Mouse (Mus musculus) forebrain, embryonic 12.5 days (tissue): Measurements from ENCODE around the gene Mex3d. TPM values are rescaled to one million over a fixed set of nuclear protein-coding genes. Genes with fewer than 3 reads are reported as not detected.

ENCODE experiments used
- ATAC-seq: fragments of 200-750 bp; cut with Nextera tagmentation; 2 replicates; pipeline ENCODE4 v1.8.0; 2017; ENCODE audit warnings: moderate TSS enrichment; ENCODE audit not compliant: low FRiP score
- H3K27ac ChIP-seq: fragments of 300-500 bp; sonication (generic); 2 replicates; pipeline ENCODE4 v1.5.1; 2016; ENCODE audit warnings: mild to moderate bottlenecking
- H3K27me3 ChIP-seq: fragments of 300-500 bp; sonication (generic); 2 replicates; pipeline ENCODE4 v1.6.1; 2016; ENCODE audit warnings: mild to moderate bottlenecking
- H3K36me3 ChIP-seq: fragments of 300-500 bp; sonication (generic); replicated peaks from 2 replicates; pipeline ENCODE4 v1.6.1; 2016; ENCODE audit warnings: mild to moderate bottlenecking
- H3K4me1 ChIP-seq: fragments of 300-500 bp; sonication (generic); 2 replicates; pipeline ENCODE4 v1.6.1; 2016
- H3K4me2 ChIP-seq: fragments of 300-500 bp; sonication (generic); 2 replicates; pipeline ENCODE4 v1.6.1; 2016; ENCODE audit warnings: mild to moderate bottlenecking, moderate library complexity
- H3K4me3 ChIP-seq: fragments of 300-500 bp; sonication (generic); replicated peaks from 2 replicates; pipeline ENCODE4 v1.5.1; 2016; ENCODE audit warnings: mild to moderate bottlenecking
- H3K9ac ChIP-seq: fragments of 300-500 bp; sonication (generic); 2 replicates; pipeline ENCODE4 v1.6.1; 2016; ENCODE audit warnings: mild to moderate bottlenecking
- H3K9me3 ChIP-seq: fragments of 300-500 bp; sonication (generic); 2 replicates; pipeline ENCODE4 v1.6.1; 2016
- WGBS: fragments of 180-500 bp; shearing (Covaris S2); methylation state at CpG from one replicate; pipeline ENCODE4 v1.1.7; 2016; 5-methylcytosine and 5-hydroxymethylcytosine counted together
- polyA plus RNA-seq: library from polyadenylated mRNA; unstranded; fragments of >200 nt; fragmentation: Nextera tagmentation; extraction: Ambion mirVana; gene quantifications from 2 replicates; pipeline ENCODE4 v1.2.1, GENCODE M21; 2016

Gene Mex3d
- polyA plus RNA-seq, 1 experiment from 2014 or later: 21.3 TPM

DNA sequence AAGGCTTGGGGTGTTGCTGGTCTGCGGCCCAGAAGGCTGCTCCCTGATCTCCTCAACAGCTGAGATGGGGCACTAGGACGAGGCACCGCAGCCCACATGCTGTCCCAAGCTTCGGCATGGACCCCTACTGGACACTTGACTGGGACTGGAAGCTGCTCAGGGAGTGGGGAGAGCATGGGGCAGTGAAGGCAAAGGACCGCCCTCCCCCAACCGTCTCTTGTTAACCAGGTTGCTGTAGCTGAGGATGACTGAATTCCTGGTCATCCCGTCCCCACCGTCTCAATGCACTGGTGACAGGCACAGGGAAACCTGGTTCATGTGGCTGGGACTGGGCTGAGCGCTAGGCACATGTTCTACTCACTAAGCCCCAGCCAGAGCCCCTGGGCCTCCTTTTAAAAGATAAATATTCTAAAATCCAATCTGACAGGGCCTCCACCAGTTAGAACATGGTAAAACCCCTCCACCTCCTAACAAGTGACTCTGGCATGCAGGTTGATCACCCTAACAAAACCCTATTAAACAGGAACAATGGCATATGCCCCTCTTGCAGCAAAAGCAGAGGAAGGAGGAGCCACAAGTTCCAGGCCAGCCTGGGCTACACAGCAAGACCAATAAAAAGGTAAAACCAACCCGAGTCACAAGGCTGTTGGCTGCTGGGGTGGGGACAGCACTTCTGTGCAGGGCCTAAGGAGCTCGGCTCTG is 9.5 kb upstream of the Mex3d start:
- WGBS: 87% methylated on average over 11 of the region's 11 CpGs
- Histone ChIP-seq H3K9me3 (no peaks in the 10 kb centered on the region), H3K27ac (peak overlapping the region; percentile 100), H3K4me3 (peak overlapping the region; percentile 78), H3K4me1 (peaks cover 30% of the 10 kb centered on the region), H3K9ac (peak overlapping the region; percentile 93; the same call in 1 of the 2 replicates), H3K36me3 (peaks cover 58% of the 10 kb centered on the region), H3K27me3 (no peaks in the 10 kb centered on the region), H3K4me2 (peak overlapping the region; percentile 84)
- ATAC-seq: no peak

GRCm38 (mm10) chr10:80395025-80395627 is 7.7 kb upstream of the Mex3d start:
- H3K27me3 ChIP-seq: no peaks in the 10 kb centered on the region
- H3K4me2 ChIP-seq: no peak overlapping the region
- 95% methylated on average over 35 of the region's 35 CpGs for WGBS
- ATAC-seq: no peak
- peaks cover 19% of the 10 kb centered on the region for H3K4me1 ChIP-seq
- peaks cover 66% of the 10 kb centered on the region for H3K36me3 ChIP-seq
- peak overlapping the region; percentile 12; the same call in 1 of the 2 replicates for H3K9ac ChIP-seq
- H3K4me3 ChIP-seq: no peak overlapping the region
- H3K9me3 ChIP-seq: no peaks in the 10 kb centered on the region
- H3K27ac ChIP-seq: no peak overlapping the region

- H3K4me3 ChIP-seq: no peak overlapping the region
- no peak overlapping the region for H3K9ac ChIP-seq
- WGBS: 97% methylated on average over 5 of the region's 5 CpGs
- H3K27ac ChIP-seq: no peak overlapping the region
- no peaks in the 10 kb centered on the region for H3K9me3 ChIP-seq
- H3K4me1 ChIP-seq: peaks cover 24% of the 10 kb centered on the region
- no peak overlapping the region for H3K4me2 ChIP-seq
- ATAC-seq: no peak
- no peaks in the 10 kb centered on the region for H3K27me3 ChIP-seq
- peaks cover 67% of the 10 kb centered on the region for H3K36me3 ChIP-seq
Measured at GRCm38 (mm10) chr10:80392687-80393086, 5.2 kb upstream of the Mex3d start.

DNA sequence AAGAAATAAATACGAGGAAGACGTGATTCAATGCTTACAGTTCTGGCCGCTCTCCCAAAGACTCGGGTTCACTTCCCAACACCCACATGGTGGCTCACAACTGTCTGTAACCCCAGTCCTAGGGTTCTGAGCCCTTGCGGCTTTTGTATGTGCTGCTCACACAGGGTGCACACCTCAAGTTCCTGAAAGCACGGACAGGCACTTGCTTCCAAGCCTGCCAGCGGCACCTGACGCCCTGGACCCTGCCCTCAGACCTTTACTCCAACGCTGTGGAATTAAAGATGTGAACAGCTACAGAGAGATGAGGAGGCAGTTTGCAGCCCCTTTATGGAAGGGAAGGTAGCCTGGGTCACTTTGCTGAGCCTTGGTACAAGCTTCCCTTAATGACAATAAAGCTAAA is 3.2 kb upstream of the Mex3d start:
- no peak overlapping the region for H3K4me2 ChIP-seq
- H3K36me3 ChIP-seq: peaks cover 56% of the 10 kb centered on the region
- 88% methylated on average over 9 of the region's 9 CpGs for WGBS
- no peak overlapping the region for H3K9ac ChIP-seq
- H3K4me1 ChIP-seq: peaks cover 10% of the 10 kb centered on the region
- H3K27me3 ChIP-seq: no peaks in the 10 kb centered on the region
- ATAC-seq: no peak
- no peaks in the 10 kb centered on the region for H3K9me3 ChIP-seq
- no peak overlapping the region for H3K4me3 ChIP-seq
- 0 out of 2 replicates have a peak overlapping the region, but pooled peaks have one; percentile 25 for H3K27ac ChIP-seq

DNA sequence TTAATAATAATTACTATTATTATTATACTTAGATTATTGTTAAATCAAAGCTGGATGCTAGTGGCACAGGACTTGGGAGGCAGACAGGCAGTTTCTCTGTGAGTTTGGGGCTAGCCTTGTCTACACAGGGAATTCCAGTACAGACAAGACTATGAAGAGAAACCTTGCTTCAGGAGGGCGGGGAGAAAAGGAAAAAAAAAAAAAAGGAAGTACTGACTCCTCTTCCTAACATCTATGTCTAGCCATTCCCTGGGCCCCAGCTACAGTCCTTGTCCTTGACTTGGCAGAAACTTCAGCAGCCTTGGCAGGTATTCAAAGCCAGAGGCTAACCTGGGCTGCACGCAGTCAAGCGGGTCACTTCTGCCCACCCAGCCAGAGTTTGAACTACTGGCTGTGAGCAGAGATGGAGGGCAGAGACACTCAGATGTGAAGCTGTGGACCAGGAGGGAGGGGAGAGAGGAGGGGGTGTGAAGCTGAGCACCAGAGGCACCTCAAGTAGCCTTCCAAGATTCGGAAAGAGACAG is 1.8 kb upstream of the Mex3d start:
- no peak for ATAC-seq
- H3K4me3 ChIP-seq: no peak overlapping the region
- no peaks in the 10 kb centered on the region for H3K27me3 ChIP-seq
- H3K9ac ChIP-seq: no peak overlapping the region
- no peak overlapping the region for H3K4me2 ChIP-seq
- 83% methylated on average over 4 of the region's 4 CpGs for WGBS
- H3K36me3 ChIP-seq: peaks cover 48% of the 10 kb centered on the region
- H3K9me3 ChIP-seq: no peaks in the 10 kb centered on the region
- H3K27ac ChIP-seq: no peak overlapping the region
- peaks cover 22% of the 10 kb centered on the region for H3K4me1 ChIP-seq

- Histone ChIP-seq H3K27ac (0 out of 2 replicates have a peak overlapping the region, but pooled peaks have one; percentile 5), H3K9ac (no peak overlapping the region), H3K4me1 (peaks cover 27% of the 10 kb centered on the region), H3K27me3 (no peaks in the 10 kb centered on the region), H3K9me3 (no peaks in the 10 kb centered on the region), H3K4me3 (no peak overlapping the region), H3K4me2 (peak overlapping the region; percentile 91; the same call in 1 of the 2 replicates), H3K36me3 (peaks cover 48% of the 10 kb centered on the region)
- WGBS: 36% methylated on average over 2 of the region's 2 CpGs
- ATAC-seq: no peak
Measured at GRCm38 (mm10) chr10:80388731-80389130, 1.3 kb upstream of the Mex3d start.

- Histone ChIP-seq H3K27ac (peak overlapping the region; percentile 97), H3K9ac (peak overlapping the region; percentile 100)
Measured at GRCm38 (mm10) chr10:80386735-80387471, 556 bp downstream of the Mex3d start.

DNA sequence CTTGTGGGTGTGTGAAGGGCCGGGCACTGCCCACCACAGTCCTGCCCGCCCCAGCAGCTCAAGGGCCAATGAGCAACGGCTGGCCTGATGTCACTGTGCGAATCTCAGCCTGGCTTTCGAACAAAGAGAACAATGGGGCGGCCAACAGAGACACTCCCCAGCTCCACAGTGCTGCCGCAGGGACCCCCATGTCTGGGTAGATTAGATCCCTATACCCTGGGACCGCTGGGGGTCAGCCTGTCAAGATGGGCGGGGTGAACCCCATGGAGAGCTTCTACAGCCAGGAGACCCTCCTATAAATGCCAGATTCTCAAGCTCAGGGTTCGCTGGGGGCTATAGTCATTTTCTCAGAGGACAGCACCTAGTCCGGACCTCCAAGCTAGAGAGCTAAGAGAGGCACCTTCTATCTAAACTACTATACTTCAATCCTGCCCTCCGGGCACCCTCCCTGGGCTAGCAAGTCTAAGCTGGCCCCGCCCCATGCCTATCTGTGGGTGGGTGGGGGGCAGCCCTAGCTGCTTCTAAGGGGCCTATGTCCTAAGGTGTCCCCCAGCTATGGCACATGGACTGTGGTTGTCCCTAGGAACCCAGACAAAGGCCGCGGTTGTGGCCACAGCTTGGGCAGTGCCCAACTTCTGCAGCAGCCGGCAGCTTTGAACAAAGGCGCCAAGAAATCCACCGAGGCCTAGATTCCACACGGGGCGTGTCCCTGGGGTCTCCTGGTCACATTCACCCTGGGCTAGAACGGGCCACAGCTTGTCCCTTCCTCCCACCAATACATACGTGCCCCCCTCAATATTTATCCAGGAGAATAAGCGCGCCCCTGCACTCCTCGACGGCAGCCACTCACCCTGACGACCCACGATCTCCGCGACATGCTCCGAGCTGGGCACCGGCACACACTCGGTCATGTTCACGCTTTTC is 1.4 kb downstream of the Mex3d start:
- H3K27me3 ChIP-seq: no peaks in the 10 kb centered on the region
- H3K9ac ChIP-seq: peak overlapping the region; percentile 100
- peak overlapping the region; percentile 98 for H3K4me3 ChIP-seq
- peak; percentile 80 for ATAC-seq
- peak overlapping the region; percentile 91 for H3K4me2 ChIP-seq
- 2% methylated on average over 34 of the region's 34 CpGs for WGBS
- peak overlapping the region; percentile 97 for H3K27ac ChIP-seq
- no peaks in the 10 kb centered on the region for H3K9me3 ChIP-seq
- peaks cover 48% of the 10 kb centered on the region for H3K36me3 ChIP-seq
- peaks cover 41% of the 10 kb centered on the region for H3K4me1 ChIP-seq

More at GRCm38 (mm10) chr10:80386735-80387471, 556 bp downstream of the Mex3d start:
- Histone ChIP-seq H3K4me3 (peak overlapping the region; percentile 98), H3K9me3 (no peaks in the 10 kb centered on the region), H3K36me3 (peaks cover 48% of the 10 kb centered on the region), H3K27me3 (no peaks in the 10 kb centered on the region), H3K4me2 (peak overlapping the region; percentile 91), H3K4me1 (peaks cover 36% of the 10 kb centered on the region)
- WGBS: under 1% methylated on average over 77 of the region's 94 CpGs
- no peak for ATAC-seq

- peak; percentile 18; the same call in 1 of the 2 replicates for ATAC-seq
- Histone ChIP-seq H3K9ac (peak overlapping the region; percentile 100), H3K9me3 (no peaks in the 10 kb centered on the region), H3K27me3 (no peaks in the 10 kb centered on the region), H3K4me2 (peak overlapping the region; percentile 91), H3K4me3 (peak overlapping the region; percentile 98), H3K36me3 (peaks cover 47% of the 10 kb centered on the region), H3K4me1 (peaks cover 43% of the 10 kb centered on the region), H3K27ac (peak overlapping the region; percentile 97)
- WGBS: 4% methylated on average over 7 of the region's 7 CpGs
Measured at GRCm38 (mm10) chr10:80385310-80385709, 2.1 kb downstream of the Mex3d start.

DNA sequence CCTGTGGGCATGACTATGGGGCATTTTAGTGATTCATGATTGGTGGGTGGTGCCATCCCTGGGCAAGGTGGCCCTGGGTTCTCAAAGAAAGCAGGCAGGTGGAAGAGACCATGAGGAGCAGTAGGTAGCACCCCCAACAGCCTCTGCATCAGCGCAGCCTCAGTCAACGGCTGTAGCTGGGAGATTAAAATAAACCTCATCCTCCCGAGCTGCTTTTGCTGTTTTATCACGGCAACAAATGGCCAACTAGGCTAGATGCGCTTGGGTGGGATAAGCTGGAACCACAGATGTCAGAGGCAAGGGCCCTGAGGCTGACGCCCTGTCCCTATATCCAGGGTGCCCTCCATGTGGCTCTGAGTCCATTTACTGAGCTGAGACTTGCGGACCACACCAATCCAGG is 2.8 kb downstream of the Mex3d start:
- no peaks in the 10 kb centered on the region for H3K27me3 ChIP-seq
- H3K9ac ChIP-seq: peak overlapping the region; percentile 100
- H3K4me2 ChIP-seq: peak overlapping the region; percentile 91
- peak overlapping the region; percentile 98 for H3K4me3 ChIP-seq
- peaks cover 50% of the 10 kb centered on the region for H3K36me3 ChIP-seq
- ATAC-seq: no peak
- WGBS: 79% methylated on average over 7 of the region's 7 CpGs
- peak overlapping the region; percentile 97 for H3K27ac ChIP-seq
- H3K9me3 ChIP-seq: no peaks in the 10 kb centered on the region
- peaks cover 43% of the 10 kb centered on the region for H3K4me1 ChIP-seq

GRCm38 (mm10) chr10:80384115-80384639 is 3.3 kb downstream of the Mex3d start:
- peak overlapping the region; percentile 98 for H3K4me3 ChIP-seq
- no peaks in the 10 kb centered on the region for H3K27me3 ChIP-seq
- peak overlapping the region; percentile 91 for H3K4me2 ChIP-seq
- ATAC-seq: no peak
- H3K36me3 ChIP-seq: peaks cover 55% of the 10 kb centered on the region
- peak overlapping the region; percentile 97 for H3K27ac ChIP-seq
- 85% methylated on average over 4 of the region's 4 CpGs for WGBS
- peaks cover 43% of the 10 kb centered on the region for H3K4me1 ChIP-seq
- no peaks in the 10 kb centered on the region for H3K9me3 ChIP-seq
- H3K9ac ChIP-seq: peak overlapping the region; percentile 100
